Mouse (Mus musculus) limb, embryonic 10.5 days (tissue): ENCODE measurements around the gene Ifna1. TPM values are rescaled to one million over a fixed set of nuclear protein-coding genes. Genes with fewer than 3 reads are reported as not detected.

Source experiments
- DNase-seq: peaks from one replicate; pipeline ENCODE4 v3.0.0-alpha.2; 2017; ENCODE audit warnings: low spot score
- H3K27ac ChIP-seq: fragments of 300-500 bp; sonication (generic); 2 replicates; pipeline ENCODE4 v1.5.1; 2016; ENCODE audit warnings: mild to moderate bottlenecking
- H3K27me3 ChIP-seq: fragments of 300-500 bp; sonication (generic); 2 replicates; pipeline ENCODE4 v1.6.1; 2016; ENCODE audit warnings: low read depth, mild to moderate bottlenecking; ENCODE audit not compliant: poor library complexity, severe bottlenecking
- H3K36me3 ChIP-seq: fragments of 300-500 bp; sonication (generic); 2 replicates; pipeline ENCODE4 v1.6.1; 2016; ENCODE audit warnings: mild to moderate bottlenecking, moderate library complexity
- H3K4me1 ChIP-seq: fragments of 300-500 bp; sonication (generic); 2 replicates; pipeline ENCODE4 v1.6.1; 2016
- H3K4me3 ChIP-seq: fragments of 300-500 bp; sonication (generic); 2 replicates; pipeline ENCODE4 v1.5.1; 2016; ENCODE audit warnings: mild to moderate bottlenecking, moderate library complexity
- H3K9me3 ChIP-seq: fragments of 300-500 bp; sonication (generic); replicated peaks from 2 replicates; pipeline ENCODE4 v1.6.1; 2016; ENCODE audit warnings: mild to moderate bottlenecking
- WGBS: fragments of 180-500 bp; shearing (Covaris S2); methylation state at CpG from one replicate; pipeline ENCODE4 v1.1.7; 2016; 5-methylcytosine and 5-hydroxymethylcytosine counted together
- polyA plus RNA-seq: library from polyadenylated mRNA; unstranded; fragments of >200 nt; fragmentation: Nextera tagmentation; extraction: Ambion mirVana; gene quantifications from 2 replicates; pipeline ENCODE4 v1.2.1, GENCODE M21; 2016

Ifna1 gene
- polyA plus RNA-seq, 1 experiment from 2014 or later, result not detected

- no peaks in the 10 kb centered on the region for H3K36me3 ChIP-seq
- no peaks in the 10 kb centered on the region for H3K27me3 ChIP-seq
- WGBS, result 89% methylated on average over 8 of the region's 8 CpGs
- H3K9me3 ChIP-seq, result no peaks in the 10 kb centered on the region
- no peak within 1 kb of the TSS for H3K4me3 ChIP-seq
- no peak for DNase-seq
- H3K27ac ChIP-seq, result no peak within 1 kb of the TSS
- H3K4me1 ChIP-seq, result no peaks in the 10 kb centered on the region
Measured at GRCm38 (mm10) chr4:88880101-88880500, 30.2 kb downstream of the Ifna1 start, which contains the start of gene Ifne. Gene Ifne, minus strand, starts transcription at chr4:88880201.

GRCm38 (mm10) chr4:88888236-88888635, 38.3 kb downstream of the Ifna1 start:
- Histone ChIP-seq H3K9me3 (no peaks in the 10 kb centered on the region), H3K4me3 (no peak overlapping the region), H3K4me1 (no peaks in the 10 kb centered on the region), H3K36me3 (no peaks in the 10 kb centered on the region), H3K27me3 (no peaks in the 10 kb centered on the region), H3K27ac (no peak overlapping the region)
- DNase-seq, result no peak

GRCm38 (mm10) chr4:88893201-88893754, 43.4 kb downstream of the Ifna1 start:
- H3K4me3 ChIP-seq, result no peak overlapping the region
- H3K36me3 ChIP-seq, result no peaks in the 10 kb centered on the region
- no peaks in the 10 kb centered on the region for H3K4me1 ChIP-seq
- no peak overlapping the region for H3K27ac ChIP-seq
- no peak for DNase-seq
- H3K9me3 ChIP-seq, result no peaks in the 10 kb centered on the region
- no peaks in the 10 kb centered on the region for H3K27me3 ChIP-seq

Other genes starting within 250 kb of the Ifna1 start
- gene Ifna12, start 246.7 kb upstream of the Ifna1 start, polyA plus RNA-seq, result not detected in 2 replicates
- gene C87499, start 215.7 kb upstream of the Ifna1 start, polyA plus RNA-seq, result not detected in 2 replicates
- 0.24 TPM in 1 of 2 replicates, not detected in the other for gene Ifna13, start 205.6 kb upstream of the Ifna1 start, polyA plus RNA-seq
- not detected in 2 replicates for gene Ifna16, start 173.2 kb upstream of the Ifna1 start, polyA plus RNA-seq
- gene Ifna2, start 166.2 kb upstream of the Ifna1 start, polyA plus RNA-seq, result not detected in 2 replicates
- not detected in 2 replicates for gene Ifnab, start 158.7 kb upstream of the Ifna1 start, polyA plus RNA-seq
- 1.1 and 1.5 TPM in 2 replicates for gene Gm26566, start 128.3 kb upstream of the Ifna1 start, polyA plus RNA-seq
- 82.7 and 106 TPM in 2 replicates for gene Klhl9, start 127.6 kb upstream of the Ifna1 start, polyA plus RNA-seq
- 0.33 TPM in 1 of 2 replicates, not detected in the other for gene Gm13271, start 95.2 kb upstream of the Ifna1 start, polyA plus RNA-seq
- 0.40 and 0.54 TPM in 2 replicates for gene Gm13283, start 90.0 kb upstream of the Ifna1 start, polyA plus RNA-seq
- gene Gm13290, start 76.3 kb upstream of the Ifna1 start, polyA plus RNA-seq, result 0.74 and 0.94 TPM in 2 replicates
- gene Gm13289, start 73.2 kb upstream of the Ifna1 start, polyA plus RNA-seq, result not detected in 2 replicates
- gene Gm13272, start 70.2 kb upstream of the Ifna1 start, polyA plus RNA-seq, result not detected in 2 replicates
- gene Ifnz, start 68.0 kb upstream of the Ifna1 start, polyA plus RNA-seq, result 0.16 and 0.39 TPM in 2 replicates
- gene Gm13276, start 64.4 kb upstream of the Ifna1 start, polyA plus RNA-seq, result not detected in 2 replicates
- gene Gm13277, start 61.5 kb upstream of the Ifna1 start, polyA plus RNA-seq, result not detected in 2 replicates
- gene Gm13278, start 58.5 kb upstream of the Ifna1 start, polyA plus RNA-seq, result not detected in 2 replicates
- gene Gm13275, start 55.6 kb upstream of the Ifna1 start, polyA plus RNA-seq, result not detected in 2 replicates
- gene Gm13279, start 52.7 kb upstream of the Ifna1 start, polyA plus RNA-seq, result not detected in 2 replicates
- gene Gm13285, start 50.4 kb upstream of the Ifna1 start, polyA plus RNA-seq, result 0.28 and 0.48 TPM in 2 replicates
- not detected in 2 replicates for gene Gm13287, start 46.8 kb upstream of the Ifna1 start, polyA plus RNA-seq
- 0.15 TPM in 1 of 2 replicates, not detected in the other for gene Gm13288, start 44.6 kb upstream of the Ifna1 start, polyA plus RNA-seq
- gene Ifna7, start 33.9 kb upstream of the Ifna1 start, polyA plus RNA-seq, result not detected in 2 replicates
- not detected in 2 replicates for gene Ifna11, start 30.1 kb upstream of the Ifna1 start, polyA plus RNA-seq
- gene Ifna6, start 22.7 kb upstream of the Ifna1 start, polyA plus RNA-seq, result not detected in 2 replicates
- not detected in 2 replicates for gene Ifna5, start 14.6 kb upstream of the Ifna1 start, polyA plus RNA-seq
- not detected in 2 replicates for gene Ifna4, start 8.2 kb upstream of the Ifna1 start, polyA plus RNA-seq
- not detected in 2 replicates for gene Ifne, start 30.1 kb downstream of the Ifna1 start, polyA plus RNA-seq